Mouse (Mus musculus) liver, embryonic 13.5 days (tissue): Measurements from ENCODE around the gene Gbx2. TPM values are rescaled to one million over a fixed set of nuclear protein-coding genes. Genes with fewer than 3 reads are reported as not detected.

ENCODE experiments used
- polyA plus RNA-seq: library from polyadenylated mRNA; unstranded; fragments of >200 nt; fragmentation: Nextera tagmentation; extraction: Ambion mirVana; gene quantifications from 2 replicates; pipeline ENCODE4 v1.2.1, GENCODE M21; 2015

Gbx2 gene
- polyA plus RNA-seq, 1 experiment from 2014 or later: 1.1 TPM

Other genes starting within 250 kb of the Gbx2 start
- not detected in 2 replicates for gene Asb18, start 83.5 kb upstream of the Gbx2 start, polyA plus RNA-seq
- 0.19 TPM in 1 of 2 replicates, not detected in the other for gene Iqca, start 222.2 kb upstream of the Gbx2 start, polyA plus RNA-seq